Mouse (Mus musculus) induced T-regulatory cell, adult 2 months (primary cell): ENCODE data around the gene Itpr1.

Experiments used
- DNase-seq: peaks from one replicate; pipeline ENCODE4 v3.0.0-alpha.2; 2012; ENCODE audit warnings: low read depth

Gene Itpr1

GRCm38 (mm10) chr6:108598691-108599090 is 385.8 kb downstream of the Itpr1 start:
- no peak for DNase-seq

- no peak for DNase-seq
Measured at GRCm38 (mm10) chr6:108599317-108599716, 386.4 kb downstream of the Itpr1 start.
